Mouse (Mus musculus) kidney, postnatal 14 days (tissue): ENCODE results near the gene Lage3.
"Not testable (repeated sequence)": the region's sequence is repeated elsewhere in the genome, so short reads cannot be mapped to it uniquely, and the experiment has no call there.

ENCODE experiments used
- DNase-seq: peaks from one replicate; pipeline ENCODE4 v3.0.0; 2022; ENCODE audit warnings: mixed read lengths

Gene Lage3

GRCm38 (mm10) chrX:74353467-74353770 lies at the start of gene Lage3:
Gene Lage3, minus strand, starts transcription at chrX:74353618.
- peak; percentile 89 for DNase-seq

DNA sequence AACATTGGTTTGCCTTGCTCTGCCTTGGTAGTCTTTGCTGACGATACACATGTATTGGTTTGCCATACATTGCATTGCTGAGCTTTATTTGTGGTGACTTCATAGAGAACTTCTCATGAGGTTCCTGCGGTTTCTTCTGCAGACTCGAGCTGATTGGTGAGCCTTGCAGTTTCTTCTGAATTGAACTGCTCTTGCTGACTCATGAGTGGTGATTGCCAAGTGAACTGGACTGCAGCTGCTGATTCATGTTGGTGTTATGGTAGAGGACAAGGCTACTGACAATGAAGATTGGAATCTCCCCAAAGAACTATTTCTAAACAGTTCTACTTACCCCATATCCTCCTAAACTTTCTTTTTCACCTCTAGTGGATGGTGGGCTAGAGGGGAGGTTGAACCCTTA lies 46.7 kb upstream of the Lage3 start:
- DNase-seq, result no peak

DNA sequence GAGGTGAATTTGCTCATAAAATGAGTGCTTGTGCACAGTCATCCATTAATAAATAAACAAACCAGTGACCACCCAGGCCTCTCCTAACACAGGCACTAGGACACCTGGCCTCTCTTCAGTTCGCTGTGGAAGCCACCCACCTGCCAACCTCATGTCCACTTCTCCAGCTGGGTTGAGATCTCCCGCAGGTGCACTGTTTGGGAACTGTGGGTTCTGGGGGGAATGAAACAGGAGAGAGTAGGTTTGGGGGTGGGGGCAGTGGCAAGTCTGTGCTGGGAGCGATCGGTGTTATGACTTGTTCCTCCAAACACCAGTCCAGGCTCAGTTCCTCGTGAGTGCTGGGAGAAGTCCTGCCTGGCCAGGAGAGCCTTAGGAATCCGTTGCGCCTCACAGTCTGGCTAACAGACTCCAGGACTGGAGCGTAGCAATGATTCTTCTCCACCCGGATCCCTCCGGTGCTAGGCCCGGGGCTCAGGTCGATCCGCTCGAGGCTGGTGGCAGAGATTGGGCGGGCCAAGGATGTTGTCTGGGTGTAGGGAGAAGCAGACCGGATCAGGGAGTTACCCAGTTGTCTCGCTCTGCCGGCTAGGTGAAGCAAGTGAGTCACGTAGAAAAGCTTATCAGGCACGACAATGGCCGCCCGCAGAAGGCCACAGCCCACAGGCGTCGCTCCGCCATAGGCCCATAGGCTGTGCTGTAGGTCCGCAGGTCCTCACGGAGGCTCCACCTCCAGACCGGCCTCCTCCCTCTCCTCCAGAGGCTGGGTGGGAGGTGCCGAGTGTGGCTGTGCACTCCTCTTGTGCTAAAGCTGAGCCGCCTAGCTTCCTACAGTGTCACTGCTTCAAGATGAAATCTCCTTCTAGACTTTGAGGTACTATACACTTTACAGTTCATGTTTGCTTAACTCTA lies 39.4 kb upstream of the Lage3 start, which contains the start of the genes Fam3a and Ikbkg:
Gene Fam3a, minus strand, starts transcription at position 738 of the 909 bp plus-strand sequence.
Gene Ikbkg, plus strand, starts transcription at position 756 of the 909 bp plus-strand sequence.
- peak; percentile 90 for DNase-seq

GRCm38 (mm10) chrX:74388153-74388552 lies 34.7 kb upstream of the Lage3 start:
- no peak for DNase-seq

DNA sequence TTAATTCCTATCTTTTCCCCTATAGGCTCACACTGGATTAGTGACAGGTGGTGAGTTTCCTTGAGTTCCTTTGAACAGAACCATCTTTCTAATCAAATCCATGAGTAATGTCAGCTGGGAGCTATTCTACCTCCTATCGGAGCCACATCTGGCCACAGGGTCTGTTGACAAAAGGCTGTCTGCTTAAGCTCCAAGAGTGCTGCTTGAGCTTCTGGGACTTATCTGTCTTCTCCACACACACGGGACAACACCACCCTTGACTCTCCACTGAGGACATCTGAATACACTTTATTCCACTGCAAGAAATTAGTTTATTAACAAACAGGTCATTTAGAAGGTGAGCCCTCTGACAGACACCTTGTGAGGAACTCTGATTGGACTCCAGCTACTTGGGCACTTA lies 31.0 kb upstream of the Lage3 start:
- no peak for DNase-seq

DNA sequence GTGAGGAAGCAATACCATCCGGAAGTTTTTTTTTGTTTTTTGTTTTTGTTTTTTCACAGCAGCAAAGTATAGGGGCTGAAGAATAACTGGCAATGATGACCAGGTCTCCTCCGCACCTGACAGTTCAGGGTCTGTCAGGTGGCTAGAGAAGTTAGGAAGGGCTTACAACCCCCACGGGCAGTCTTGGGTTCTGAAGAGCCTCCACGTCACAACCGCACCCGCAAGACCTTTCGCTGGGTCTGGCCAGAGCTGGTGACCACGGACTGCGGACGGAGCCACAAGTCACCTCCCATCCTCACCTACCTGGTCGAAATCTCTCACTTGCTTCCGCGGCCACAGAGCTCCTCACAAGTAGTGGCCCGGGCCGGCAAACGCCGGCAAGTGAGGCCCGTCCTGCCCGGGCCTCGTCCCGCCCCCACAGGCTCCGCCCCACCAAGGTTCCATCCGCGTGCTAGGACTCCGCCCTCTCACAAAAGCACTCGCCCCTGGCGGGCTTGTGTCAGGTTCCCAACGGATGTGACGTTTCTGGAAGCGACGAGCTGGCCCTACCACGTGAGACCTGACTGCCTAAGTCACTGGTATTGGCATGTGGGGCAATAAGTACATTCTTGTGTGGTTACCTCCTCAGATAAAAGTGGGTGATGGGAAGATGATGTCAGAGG lies 19.6 kb upstream of the Lage3 start, which contains the start of the genes Ubl4a and Slc10a3:
Gene Ubl4a, minus strand, starts transcription at position 331 of the 662 bp plus-strand sequence.
Gene Slc10a3, minus strand, starts transcription at position 462 of the 662 bp plus-strand sequence.
- DNase-seq, result peak; percentile 92

DNA sequence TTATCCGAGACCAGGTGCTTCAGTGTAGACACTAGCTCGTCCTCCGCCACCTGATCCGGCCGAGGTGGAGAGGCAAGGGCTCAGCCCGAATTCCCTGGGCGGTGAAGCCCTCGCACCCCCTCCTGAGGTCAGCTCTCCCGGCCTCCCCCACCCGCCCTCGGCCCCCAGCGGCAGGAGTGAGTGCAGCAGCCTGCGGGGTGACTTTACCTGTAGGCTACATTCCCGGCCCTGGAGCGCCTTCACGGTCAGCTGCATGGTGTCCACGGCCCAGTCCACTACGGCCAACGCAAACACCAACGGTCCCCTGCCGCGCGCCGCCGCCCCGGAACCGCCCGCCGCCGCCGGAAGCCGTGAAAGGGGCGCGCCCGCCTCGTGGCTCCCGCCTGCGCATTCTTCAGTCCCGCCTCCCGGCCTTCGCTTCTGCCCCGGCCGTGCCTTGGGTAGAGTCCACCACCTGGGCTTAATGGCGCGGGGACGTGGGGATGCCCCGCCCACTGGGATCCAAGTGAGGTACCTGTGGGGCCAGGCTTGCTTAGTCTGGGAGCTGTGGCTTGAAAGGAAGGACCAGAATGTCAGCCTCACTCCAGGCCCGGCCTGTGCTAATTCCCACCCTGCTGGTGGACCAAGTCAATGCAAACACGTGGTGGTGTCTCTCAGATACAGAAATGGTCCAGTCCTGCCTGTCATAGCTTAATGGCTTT lies 14.9 kb upstream of the Lage3 start:
- peak; percentile 86 for DNase-seq

DNA sequence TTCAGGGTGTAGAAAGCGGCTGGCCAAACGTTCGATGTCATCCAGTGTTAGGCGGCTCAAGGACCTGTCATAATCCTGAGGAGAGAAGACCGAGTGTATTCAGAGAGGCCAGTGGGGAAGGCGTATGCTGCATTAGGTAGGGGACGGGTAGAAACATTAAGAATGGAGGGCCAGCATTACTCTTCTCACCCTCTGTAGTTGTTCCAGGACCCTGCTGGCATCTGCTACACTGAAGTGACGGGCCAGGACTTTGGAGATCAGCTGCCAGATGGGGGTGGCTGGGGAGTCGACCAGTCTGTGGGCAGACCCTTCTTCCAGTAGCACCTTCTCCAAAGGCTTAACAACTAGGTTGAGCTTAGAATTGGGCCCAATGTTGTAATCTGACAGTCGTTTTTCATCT lies 14.1 kb upstream of the Lage3 start:
- no peak for DNase-seq

GRCm38 (mm10) chrX:74359171-74359570 lies 5.8 kb upstream of the Lage3 start:
- DNase-seq, result peak; percentile 28

DNA sequence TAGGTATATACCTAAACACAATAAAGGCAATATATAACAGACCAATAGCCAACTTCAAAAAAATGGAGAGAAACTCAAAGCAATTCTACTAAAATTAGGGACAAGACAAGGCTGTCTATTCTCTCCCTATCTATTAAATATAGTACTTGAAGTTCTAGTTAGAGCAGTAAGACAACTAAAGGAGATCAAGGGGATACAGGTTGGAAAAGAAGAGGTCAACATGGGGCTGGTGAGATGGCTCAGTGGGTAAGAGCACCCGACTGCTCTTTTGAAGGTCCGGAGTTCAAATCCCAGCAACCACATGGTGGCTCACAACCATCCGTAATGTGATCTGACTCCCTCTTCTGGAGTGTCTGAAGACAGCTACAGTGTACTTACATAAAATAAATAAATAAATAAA lies 3.7 kb upstream of the Lage3 start:
- DNase-seq, result not testable (repeated sequence)

DNA sequence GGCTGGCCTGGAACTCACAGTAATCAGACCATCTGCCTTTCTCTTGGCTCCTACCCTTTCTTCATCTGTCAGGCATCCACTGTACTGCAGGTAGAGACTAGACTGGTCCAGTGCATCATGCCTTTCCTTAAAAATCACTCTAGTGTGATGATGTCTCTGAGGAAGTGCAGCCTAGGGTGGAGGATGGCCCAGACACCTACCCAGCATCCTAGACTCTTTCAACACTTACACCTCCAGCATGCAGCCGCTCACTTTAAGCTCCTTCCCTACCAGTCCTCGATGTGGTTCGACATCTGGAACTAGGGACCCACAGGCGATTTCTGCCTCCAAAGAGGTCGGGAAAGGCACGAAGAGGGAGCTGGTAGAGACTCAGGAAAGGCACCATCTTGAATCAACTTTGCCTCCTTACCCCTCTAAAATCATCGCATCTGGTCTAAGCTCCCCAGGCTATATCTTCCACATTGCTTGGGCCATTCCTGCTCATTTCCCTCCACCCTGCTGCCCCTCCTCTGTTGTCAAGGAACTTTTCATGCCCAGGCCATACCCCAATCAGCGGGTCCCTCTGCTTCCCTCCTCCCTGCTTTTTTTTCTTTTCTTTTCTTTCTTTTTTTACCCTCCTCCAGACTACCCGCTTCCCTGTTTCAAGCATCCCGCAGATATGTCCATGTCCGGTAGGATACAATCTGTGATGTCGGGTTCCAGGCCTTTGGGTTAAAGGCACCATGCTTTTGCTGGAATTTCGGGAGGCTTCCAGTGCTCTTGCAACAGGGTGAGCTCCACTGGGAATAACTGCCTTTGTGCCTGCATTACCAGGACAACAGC lies 562 bp downstream of the Lage3 start:
- DNase-seq, result no peak

DNA sequence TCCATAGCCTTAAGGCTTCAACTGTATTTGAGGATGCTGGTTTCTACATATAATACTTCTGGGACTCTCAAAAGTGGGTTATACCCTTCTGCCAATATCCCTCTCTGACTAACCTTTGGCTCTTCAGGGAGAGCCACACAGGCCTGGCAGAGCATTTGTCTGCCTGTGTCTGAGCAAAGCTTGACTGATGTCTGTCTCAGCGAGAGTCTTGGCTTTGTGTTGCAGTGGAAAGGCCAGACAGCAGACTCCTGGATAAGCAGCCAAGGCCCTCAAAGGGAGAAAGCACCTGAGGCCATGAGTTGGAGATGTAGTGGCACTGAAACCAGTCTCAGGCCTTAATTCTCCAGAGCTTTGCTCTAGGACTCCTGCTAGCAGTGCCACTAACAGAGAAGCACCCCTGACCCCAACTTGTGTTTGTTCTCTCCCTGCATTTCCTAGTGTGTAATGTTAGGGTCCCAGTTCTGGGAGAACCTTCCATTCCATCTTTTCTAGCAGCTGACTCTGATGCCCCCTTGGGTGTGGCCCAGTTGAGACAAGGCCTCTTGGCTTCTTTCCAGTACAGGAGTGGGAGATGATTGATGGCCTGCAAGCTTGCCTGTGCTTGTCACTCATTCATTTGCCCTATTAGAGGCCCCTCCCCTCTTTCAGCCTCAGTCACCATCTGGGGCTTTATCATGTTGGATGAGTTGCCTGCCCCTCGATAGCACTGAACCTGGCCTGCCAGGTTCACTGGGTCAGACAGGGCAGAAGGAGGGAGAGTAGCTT lies 23.1 kb downstream of the Lage3 start:
- DNase-seq, result no peak

DNA sequence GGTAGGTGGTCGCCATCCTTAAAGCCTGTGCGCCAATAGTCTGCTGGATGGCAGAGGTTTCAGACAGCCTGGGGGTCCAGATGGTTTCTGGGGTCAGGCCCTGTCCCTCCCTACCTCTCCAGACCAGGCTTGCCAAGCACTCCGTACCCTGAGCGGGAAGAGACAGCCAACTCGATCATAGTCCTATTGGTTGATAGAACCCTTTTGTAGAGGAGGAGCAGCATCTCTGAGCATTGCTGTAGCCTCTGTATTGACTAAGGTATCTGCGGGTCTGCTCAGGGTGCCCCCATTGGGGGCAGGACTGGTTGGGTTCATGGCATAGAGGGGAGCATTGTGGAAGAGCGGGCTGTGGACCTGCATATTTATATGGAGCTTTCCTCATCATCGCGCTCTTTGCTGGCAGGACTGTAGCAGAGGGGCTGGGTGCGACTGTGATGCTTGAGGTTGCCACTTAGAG lies 24.2 kb downstream of the Lage3 start:
- DNase-seq, result no peak

DNA sequence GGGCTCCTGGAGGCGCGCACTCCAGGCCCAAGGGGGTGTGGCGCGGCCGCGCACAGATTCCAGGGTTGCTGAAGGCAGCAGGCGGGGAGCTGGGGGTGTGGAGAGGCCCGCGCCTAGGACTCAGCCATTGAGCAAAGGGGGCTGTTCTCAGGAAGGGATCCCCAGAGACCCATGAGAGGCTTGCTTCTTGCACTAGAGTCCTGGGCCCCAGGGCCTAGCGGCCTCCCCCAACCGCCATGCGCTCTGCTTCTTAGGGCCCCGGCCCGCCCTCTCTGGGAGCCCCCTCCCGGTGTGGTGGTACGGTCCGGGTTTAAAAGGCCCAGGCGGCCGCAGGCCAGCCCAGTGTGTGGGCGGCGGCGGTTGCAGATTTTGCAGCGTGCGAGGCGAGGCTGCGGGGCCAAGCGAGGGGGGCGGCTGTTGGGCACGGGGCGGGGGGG lies 24.7 kb downstream of the Lage3 start, which contains the start of gene Plxna3:
Gene Plxna3, plus strand, starts transcription at position 342 of the 437 bp plus-strand sequence.
- DNase-seq, result peak; percentile 74

DNA sequence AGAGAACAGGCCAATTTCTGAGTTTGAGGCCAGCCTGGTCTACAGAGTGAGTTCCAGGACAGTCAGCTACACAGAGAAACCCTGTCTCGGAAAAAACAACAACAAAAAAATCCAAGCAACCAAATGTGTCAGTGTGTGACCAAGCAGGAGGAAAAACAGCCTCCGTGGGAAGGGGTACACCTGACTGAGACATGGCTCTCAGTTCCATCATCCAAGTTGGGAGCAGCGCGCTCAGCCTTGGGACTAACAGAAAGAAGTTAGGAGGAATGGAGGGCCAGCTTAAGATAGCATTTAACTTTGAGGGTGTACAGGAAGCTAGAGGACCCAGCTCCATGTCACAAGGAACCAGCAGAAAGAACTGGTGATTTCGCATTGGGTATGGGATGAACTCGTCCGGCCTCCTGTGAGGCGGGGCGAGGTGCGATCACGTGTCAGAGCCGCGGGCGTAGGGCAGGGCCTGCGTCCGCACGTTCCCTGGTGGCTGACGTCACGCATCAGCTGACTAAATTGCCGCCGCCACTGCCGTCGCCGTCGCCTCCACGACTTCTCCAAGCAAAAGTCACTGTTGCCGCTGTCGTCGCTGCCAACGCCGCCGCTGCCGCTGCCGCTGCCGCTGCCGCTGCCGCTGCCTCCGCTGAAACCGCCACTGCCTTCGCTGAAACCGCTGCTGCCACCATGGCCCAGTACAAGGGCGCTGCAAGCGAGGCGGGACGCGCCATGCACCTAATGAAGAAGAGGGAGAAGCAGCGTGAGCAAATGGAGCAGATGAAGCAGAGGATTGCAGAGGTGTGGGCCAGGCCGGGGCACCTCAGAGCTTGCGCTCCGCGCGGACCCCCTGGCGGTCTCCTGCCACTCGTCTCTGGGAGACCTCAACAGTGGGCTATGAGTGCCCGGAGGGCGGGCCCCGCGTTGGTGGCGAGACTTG lies 40.6 kb downstream of the Lage3 start, which contains the start of gene Fam50a:
Gene Fam50a, plus strand, starts transcription at position 494 of the 925 bp plus-strand sequence.
- DNase-seq, result peak; percentile 93

GRCm38 (mm10) chrX:74304867-74305700 lies 48.3 kb downstream of the Lage3 start, which contains the start of gene Gdi1:
Gene Gdi1, plus strand, starts transcription at chrX:74304998.
- DNase-seq, result peak; percentile 82
